Mouse (Mus musculus): Measurements from ENCODE around the gene Pigk. TPM values are rescaled to one million over a fixed set of nuclear protein-coding genes. Genes with fewer than 3 reads are reported as not detected.
A peak's percentile ranks its signal among the peaks of the same experiment; 100 is the strongest.

Pigk gene
- polyA plus RNA-seq, 1 experiment from 2014 or later: 55.8 TPM

DNA sequence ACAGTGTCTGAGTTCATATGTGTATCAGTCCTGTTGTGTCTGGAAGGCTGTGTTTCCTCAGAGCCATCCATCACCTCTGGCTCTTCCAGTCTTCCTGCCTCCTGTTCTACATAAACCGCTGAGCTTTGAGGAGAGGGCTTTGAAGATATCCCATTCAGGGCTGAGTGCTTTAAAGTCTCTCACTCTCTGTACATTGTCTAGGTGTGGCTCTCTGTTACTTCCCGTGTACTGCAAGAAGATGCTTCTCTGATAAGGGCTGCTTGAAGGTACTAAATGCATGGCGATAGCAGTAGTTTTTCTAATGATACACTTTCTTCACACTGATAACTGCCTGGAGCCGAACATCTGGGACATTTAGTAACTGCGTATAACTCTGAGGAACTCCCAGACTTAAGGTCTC, 242.1 kb downstream of the Pigk start:
- no peak for DNase-seq (ENCODE audit: low spot score)
- Histone ChIP-seq H3K4me3 (ENCODE audit: low read depth, low read length) (no peak overlapping the region), H3K4me2 (ENCODE audit: low read depth, low read length) (no peak overlapping the region), H3K9ac (ENCODE audit: low read depth, low read length) (no peak overlapping the region), H3K36me3 (ENCODE audit: control insufficient read depth, insufficient read depth, low read length) (no peaks in the 10 kb centered on the region), H3K27me3 (replicated peaks; ENCODE audit: control insufficient read depth, insufficient read depth, low read length) (no peaks in the 10 kb centered on the region), H3K9me3 (ENCODE audit: control insufficient read depth, low read length) (no peaks in the 10 kb centered on the region), H3K27ac (replicated peaks; ENCODE audit: low read depth, low read length) (no peak overlapping the region), H3K4me1 (ENCODE audit: control insufficient read depth, insufficient read depth, low read length) (no peaks in the 10 kb centered on the region)
- 75% methylated on average over 5 of the region's 5 CpGs for WGBS
- ATAC-seq (ENCODE audit: low read depth): no peak

- ATAC-seq (ENCODE audit: low read depth) (no peak), DNase-seq (ENCODE audit: low spot score) (no peak)
- Histone ChIP-seq H3K4me1 (ENCODE audit: control insufficient read depth, insufficient read depth, low read length) (no peaks in the 10 kb centered on the region), H3K27me3 (replicated peaks; ENCODE audit: control insufficient read depth, insufficient read depth, low read length) (no peaks in the 10 kb centered on the region), H3K36me3 (ENCODE audit: control insufficient read depth, insufficient read depth, low read length) (no peaks in the 10 kb centered on the region), H3K27ac (replicated peaks; ENCODE audit: low read depth, low read length) (no peak overlapping the region), H3K9ac (ENCODE audit: low read depth, low read length) (no peak overlapping the region), H3K9me3 (ENCODE audit: control insufficient read depth, low read length) (no peaks in the 10 kb centered on the region), H3K4me3 (ENCODE audit: low read depth, low read length) (no peak overlapping the region), H3K4me2 (ENCODE audit: low read depth, low read length) (no peak overlapping the region)
- WGBS: 85% methylated on average over 4 of the region's 4 CpGs
Observed at GRCm38 (mm10) chr3:152956771-152957170, 242.9 kb downstream of the Pigk start.

DNA sequence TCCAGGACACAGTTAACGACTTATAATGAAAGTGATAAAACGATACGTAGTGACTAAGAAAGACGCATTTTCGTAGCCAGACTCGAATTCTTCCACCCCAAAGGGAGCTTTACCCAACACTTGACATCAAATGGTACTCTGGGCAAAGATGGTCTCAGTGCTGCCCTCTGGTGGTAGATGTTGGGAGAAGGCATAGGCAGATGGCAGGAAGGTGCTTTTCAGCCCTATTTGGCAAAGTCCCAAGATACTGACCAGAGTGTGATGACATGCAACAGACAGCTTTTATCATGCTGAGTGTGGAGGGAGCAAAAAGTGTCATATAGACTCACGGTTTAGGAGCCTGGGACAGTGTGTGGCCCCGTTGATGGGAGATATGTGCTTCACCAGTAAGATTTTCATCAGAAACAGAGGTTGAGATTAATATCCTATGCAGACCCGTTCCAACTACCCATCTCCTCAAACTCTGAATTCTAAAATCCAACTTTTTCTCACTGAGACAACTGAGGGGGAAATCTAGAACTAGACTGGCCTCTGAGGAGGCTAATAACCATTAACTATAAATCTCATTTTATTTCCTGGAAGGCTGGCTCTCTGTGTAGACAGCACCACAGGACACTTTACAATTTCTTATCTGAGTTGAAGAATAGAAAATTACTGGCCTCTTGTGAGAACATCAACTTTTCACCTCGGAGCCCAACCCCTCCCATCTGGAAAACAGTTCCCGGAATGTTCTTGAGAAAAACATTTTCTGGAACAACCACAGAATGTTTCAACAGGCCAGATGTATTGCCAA, 244.7 kb downstream of the Pigk start:
- no peak overlapping the region for H3K4me2 ChIP-seq (ENCODE audit: low read depth, low read length)
- no peaks in the 10 kb centered on the region for H3K9me3 ChIP-seq (ENCODE audit: control insufficient read depth, low read length)
- 70% methylated on average over 11 of the region's 11 CpGs for WGBS
- no peak overlapping the region for H3K9ac ChIP-seq (ENCODE audit: low read depth, low read length)
- H3K36me3 ChIP-seq (ENCODE audit: control insufficient read depth, insufficient read depth, low read length): no peaks in the 10 kb centered on the region
- H3K27ac ChIP-seq (replicated peaks; ENCODE audit: low read depth, low read length): no peak overlapping the region
- peak; percentile 15; the same call in 1 of the 2 replicates for ATAC-seq (ENCODE audit: low read depth)
- H3K27me3 ChIP-seq (replicated peaks; ENCODE audit: control insufficient read depth, insufficient read depth, low read length): no peaks in the 10 kb centered on the region
- H3K4me1 ChIP-seq (ENCODE audit: control insufficient read depth, insufficient read depth, low read length): no peaks in the 10 kb centered on the region
- H3K4me3 ChIP-seq (ENCODE audit: low read depth, low read length): no peak overlapping the region
- DNase-seq (ENCODE audit: low spot score): peak; percentile 23

GRCm38 (mm10) chr3:152961855-152962376, 248.0 kb downstream of the Pigk start:
- no peaks in the 10 kb centered on the region for H3K9me3 ChIP-seq (ENCODE audit: control insufficient read depth, low read length)
- no peak overlapping the region for H3K4me3 ChIP-seq (ENCODE audit: low read depth, low read length)
- DNase-seq (ENCODE audit: low spot score) (no peak), ATAC-seq (ENCODE audit: low read depth) (no peak)
- no peaks in the 10 kb centered on the region for H3K27me3 ChIP-seq (replicated peaks; ENCODE audit: control insufficient read depth, insufficient read depth, low read length)
- no peaks in the 10 kb centered on the region for H3K4me1 ChIP-seq (ENCODE audit: control insufficient read depth, insufficient read depth, low read length)
- no peak overlapping the region for H3K27ac ChIP-seq (replicated peaks; ENCODE audit: low read depth, low read length)
- 73% methylated on average over 10 of the region's 10 CpGs for WGBS
- H3K36me3 ChIP-seq (ENCODE audit: control insufficient read depth, insufficient read depth, low read length): no peaks in the 10 kb centered on the region
- H3K9ac ChIP-seq (ENCODE audit: low read depth, low read length): no peak overlapping the region
- H3K4me2 ChIP-seq (ENCODE audit: low read depth, low read length): no peak overlapping the region

DNA sequence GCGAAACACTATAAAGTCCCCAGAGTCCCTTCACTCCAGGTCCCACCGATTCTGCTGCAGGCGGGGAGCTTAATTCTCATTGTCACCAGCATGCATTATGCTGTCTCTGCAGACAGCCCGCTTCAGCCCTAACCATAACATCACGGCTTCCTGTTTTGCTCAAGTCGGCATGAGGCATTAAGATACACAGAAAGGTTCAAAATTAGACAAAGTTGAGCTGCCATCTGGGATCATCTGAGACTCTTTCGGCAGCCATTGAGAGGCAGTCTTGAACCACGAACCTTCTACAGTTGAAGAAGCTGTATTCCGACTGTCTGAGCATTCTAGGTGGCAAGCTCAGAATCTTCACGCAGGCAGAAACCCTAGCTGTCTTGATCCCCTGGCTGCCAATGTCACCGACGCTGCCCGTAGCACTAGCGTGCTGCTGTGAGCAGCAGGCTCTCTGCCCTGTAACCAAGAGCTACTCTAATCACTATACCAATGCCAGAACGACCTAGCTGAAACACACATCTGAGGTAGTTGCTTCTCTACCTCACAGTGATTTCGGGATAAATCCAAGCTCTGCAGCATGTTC, 256.0 kb downstream of the Pigk start:
- Histone ChIP-seq H3K27ac (replicated peaks; ENCODE audit: low read depth, low read length) (no peak overlapping the region), H3K4me1 (ENCODE audit: control insufficient read depth, insufficient read depth, low read length) (no peaks in the 10 kb centered on the region), H3K27me3 (replicated peaks; ENCODE audit: control insufficient read depth, insufficient read depth, low read length) (no peaks in the 10 kb centered on the region), H3K4me3 (ENCODE audit: low read depth, low read length) (no peak overlapping the region), H3K9me3 (ENCODE audit: control insufficient read depth, low read length) (no peaks in the 10 kb centered on the region), H3K4me2 (ENCODE audit: low read depth, low read length) (no peak overlapping the region), H3K36me3 (ENCODE audit: control insufficient read depth, insufficient read depth, low read length) (no peaks in the 10 kb centered on the region), H3K9ac (ENCODE audit: low read depth, low read length) (no peak overlapping the region)
- no peak for DNase-seq (ENCODE audit: low spot score)
- WGBS: 66% methylated on average over 16 of the region's 16 CpGs
- no peak for ATAC-seq (ENCODE audit: low read depth)

GRCm38 (mm10) chr3:152971373-152971772, 257.5 kb downstream of the Pigk start:
- H3K36me3 ChIP-seq (ENCODE audit: control insufficient read depth, insufficient read depth, low read length): no peaks in the 10 kb centered on the region
- ATAC-seq (ENCODE audit: low read depth) (no peak), DNase-seq (ENCODE audit: low spot score) (no peak)
- H3K9me3 ChIP-seq (ENCODE audit: control insufficient read depth, low read length): no peaks in the 10 kb centered on the region
- H3K4me2 ChIP-seq (ENCODE audit: low read depth, low read length): no peak overlapping the region
- 88% methylated on average over 4 of the region's 4 CpGs for WGBS
- no peak overlapping the region for H3K4me3 ChIP-seq (ENCODE audit: low read depth, low read length)
- no peak overlapping the region for H3K9ac ChIP-seq (ENCODE audit: low read depth, low read length)
- no peaks in the 10 kb centered on the region for H3K27me3 ChIP-seq (replicated peaks; ENCODE audit: control insufficient read depth, insufficient read depth, low read length)
- H3K27ac ChIP-seq (replicated peaks; ENCODE audit: low read depth, low read length): no peak overlapping the region
- no peaks in the 10 kb centered on the region for H3K4me1 ChIP-seq (ENCODE audit: control insufficient read depth, insufficient read depth, low read length)

GRCm38 (mm10) chr3:152979481-152980092, 265.7 kb downstream of the Pigk start:
- WGBS: 68% methylated on average over 11 of the region's 11 CpGs
- H3K9ac ChIP-seq (ENCODE audit: low read depth, low read length): no peak overlapping the region
- H3K36me3 ChIP-seq (ENCODE audit: control insufficient read depth, insufficient read depth, low read length): no peaks in the 10 kb centered on the region
- peaks cover 28% of the 10 kb centered on the region for H3K27me3 ChIP-seq (replicated peaks; ENCODE audit: control insufficient read depth, insufficient read depth, low read length)
- no peak overlapping the region for H3K4me3 ChIP-seq (ENCODE audit: low read depth, low read length)
- ATAC-seq (ENCODE audit: low read depth) (no peak), DNase-seq (ENCODE audit: low spot score) (no peak)
- H3K27ac ChIP-seq (replicated peaks; ENCODE audit: low read depth, low read length): no peak overlapping the region
- no peaks in the 10 kb centered on the region for H3K9me3 ChIP-seq (ENCODE audit: control insufficient read depth, low read length)
- H3K4me2 ChIP-seq (ENCODE audit: low read depth, low read length): no peak overlapping the region
- H3K4me1 ChIP-seq (ENCODE audit: control insufficient read depth, insufficient read depth, low read length): peaks cover 8% of the 10 kb centered on the region; the same call in 1 of the 2 replicates

- DNase-seq (ENCODE audit: low spot score): peak; percentile 32
Observed at GRCm38 (mm10) chr3:152980431-152980830, 266.5 kb downstream of the Pigk start.

More at GRCm38 (mm10) chr3:152980431-152980830, 266.5 kb downstream of the Pigk start:
- Histone ChIP-seq H3K36me3 (ENCODE audit: control insufficient read depth, insufficient read depth, low read length) (no peaks in the 10 kb centered on the region), H3K4me2 (ENCODE audit: low read depth, low read length) (peak overlapping the region; percentile 77), H3K27me3 (replicated peaks; ENCODE audit: control insufficient read depth, insufficient read depth, low read length) (peaks cover 28% of the 10 kb centered on the region), H3K27ac (replicated peaks; ENCODE audit: low read depth, low read length) (no peak overlapping the region), H3K4me3 (ENCODE audit: low read depth, low read length) (peak overlapping the region; percentile 46), H3K9me3 (ENCODE audit: control insufficient read depth, low read length) (no peaks in the 10 kb centered on the region), H3K9ac (ENCODE audit: low read depth, low read length) (peak overlapping the region; percentile 49; the same call in 1 of the 2 replicates), H3K4me1 (ENCODE audit: control insufficient read depth, insufficient read depth, low read length) (peaks cover 8% of the 10 kb centered on the region; the same call in 1 of the 2 replicates)
- ATAC-seq (ENCODE audit: low read depth): peak; percentile 30
- WGBS: 4% methylated on average over 5 of the region's 6 CpGs
